Mouse (Mus musculus): ENCODE measurements around the gene Ocrl. TPM values are rescaled to one million over a fixed set of nuclear protein-coding genes. Genes with fewer than 3 reads are reported as not detected.

The Ocrl gene
- polyA plus RNA-seq, 1 experiment from 2014 or later: 22.5 TPM

- H3K4me1 ChIP-seq (ENCODE audit: control insufficient read depth, insufficient read depth, low read length): no peaks in the 10 kb centered on the region
- WGBS: 95% methylated on average over 3 of the region's 3 CpGs
- H3K36me3 ChIP-seq (ENCODE audit: control insufficient read depth, insufficient read depth, low read length): no peaks in the 10 kb centered on the region
- H3K4me2 ChIP-seq (ENCODE audit: low read length): no peak overlapping the region
- no peaks in the 10 kb centered on the region for H3K9me3 ChIP-seq (replicated peaks; ENCODE audit: control insufficient read depth, low read length)
- no peaks in the 10 kb centered on the region for H3K27me3 ChIP-seq (replicated peaks; ENCODE audit: control insufficient read depth, insufficient read depth, low read length)
- H3K4me3 ChIP-seq (ENCODE audit: low read depth, low read length): no peak overlapping the region
- ATAC-seq: no peak
- no peak for DNase-seq (ENCODE audit: low spot score)
- no peak overlapping the region for H3K9ac ChIP-seq (ENCODE audit: low read length)
- H3K27ac ChIP-seq (ENCODE audit: low read depth, low read length): no peak overlapping the region
These were observed 50.4 kb downstream of the Ocrl start for GRCm38 (mm10) chrX:47962579-47962978.

GRCm38 (mm10) chrX:47970371-47970770, 58.2 kb downstream of the Ocrl start:
- DNase-seq (ENCODE audit: low spot score) (no peak), ATAC-seq (no peak)
- H3K9me3 ChIP-seq (replicated peaks; ENCODE audit: control insufficient read depth, low read length): no peaks in the 10 kb centered on the region
- H3K4me3 ChIP-seq (ENCODE audit: low read depth, low read length): no peak overlapping the region
- H3K27me3 ChIP-seq (replicated peaks; ENCODE audit: control insufficient read depth, insufficient read depth, low read length): no peaks in the 10 kb centered on the region
- no peaks in the 10 kb centered on the region for H3K4me1 ChIP-seq (ENCODE audit: control insufficient read depth, insufficient read depth, low read length)
- H3K36me3 ChIP-seq (ENCODE audit: control insufficient read depth, insufficient read depth, low read length): no peaks in the 10 kb centered on the region
- no peak overlapping the region for H3K27ac ChIP-seq (ENCODE audit: low read depth, low read length)
- 91% methylated on average over 4 of the region's 4 CpGs for WGBS
- no peak overlapping the region for H3K4me2 ChIP-seq (ENCODE audit: low read length)
- H3K9ac ChIP-seq (ENCODE audit: low read length): no peak overlapping the region

- Histone ChIP-seq H3K27ac (ENCODE audit: low read depth, low read length) (no peak overlapping the region), H3K4me2 (ENCODE audit: low read length) (no peak overlapping the region), H3K9ac (ENCODE audit: low read length) (no peak overlapping the region), H3K4me1 (ENCODE audit: control insufficient read depth, insufficient read depth, low read length) (no peaks in the 10 kb centered on the region), H3K27me3 (replicated peaks; ENCODE audit: control insufficient read depth, insufficient read depth, low read length) (no peaks in the 10 kb centered on the region), H3K9me3 (replicated peaks; ENCODE audit: control insufficient read depth, low read length) (no peaks in the 10 kb centered on the region), H3K4me3 (ENCODE audit: low read depth, low read length) (no peak overlapping the region), H3K36me3 (ENCODE audit: control insufficient read depth, insufficient read depth, low read length) (no peaks in the 10 kb centered on the region)
- WGBS: 91% methylated on average over 3 of the region's 3 CpGs
- ATAC-seq (no peak), DNase-seq (ENCODE audit: low spot score) (no peak)
These were observed 58.7 kb downstream of the Ocrl start for GRCm38 (mm10) chrX:47970864-47971263.

DNA sequence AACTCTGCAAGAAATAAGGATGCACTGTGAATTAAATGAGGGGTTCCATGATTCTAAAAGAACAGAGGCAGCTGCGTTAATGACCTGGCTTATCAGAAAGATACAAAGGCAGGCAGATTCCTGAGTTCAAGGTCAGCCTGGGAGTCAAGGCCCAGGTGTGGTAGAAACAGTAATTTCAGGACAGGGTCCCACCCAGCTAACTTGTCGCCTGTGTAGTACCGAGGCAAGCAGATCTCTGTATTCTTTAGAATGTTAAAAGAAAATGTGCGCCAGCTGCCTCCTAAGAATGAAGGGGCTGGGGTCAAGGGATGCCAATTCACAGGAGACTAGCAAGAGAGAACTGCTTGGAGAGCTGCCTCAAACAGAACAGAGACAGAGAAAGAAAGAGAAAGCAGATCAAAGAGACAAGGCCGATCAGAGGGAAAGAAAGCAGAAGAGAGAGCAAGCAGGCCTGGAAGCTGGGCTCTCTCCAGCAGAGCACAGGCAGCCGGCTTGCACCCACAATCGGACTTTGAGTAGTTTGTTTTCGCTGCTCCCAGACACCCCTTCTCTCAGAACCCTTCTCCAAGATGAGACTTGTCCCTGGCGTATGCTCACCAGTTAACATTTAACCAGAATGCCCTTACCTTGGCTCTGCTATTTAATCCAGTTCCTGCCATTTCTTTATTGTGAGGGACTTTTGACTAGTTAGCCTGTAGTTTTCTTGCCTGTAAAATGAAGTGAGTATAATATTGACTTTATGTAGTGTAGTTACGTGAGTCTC, 59.4 kb downstream of the Ocrl start:
- H3K9me3 ChIP-seq (replicated peaks; ENCODE audit: control insufficient read depth, low read length): no peaks in the 10 kb centered on the region
- no peaks in the 10 kb centered on the region for H3K4me1 ChIP-seq (ENCODE audit: control insufficient read depth, insufficient read depth, low read length)
- no peak overlapping the region for H3K9ac ChIP-seq (ENCODE audit: low read length)
- ATAC-seq (no peak), DNase-seq (ENCODE audit: low spot score) (no peak)
- H3K27ac ChIP-seq (ENCODE audit: low read depth, low read length): no peak overlapping the region
- H3K27me3 ChIP-seq (replicated peaks; ENCODE audit: control insufficient read depth, insufficient read depth, low read length): no peaks in the 10 kb centered on the region
- WGBS: 74% methylated on average over 10 of the region's 10 CpGs
- H3K36me3 ChIP-seq (ENCODE audit: control insufficient read depth, insufficient read depth, low read length): no peaks in the 10 kb centered on the region
- no peak overlapping the region for H3K4me2 ChIP-seq (ENCODE audit: low read length)
- no peak overlapping the region for H3K4me3 ChIP-seq (ENCODE audit: low read depth, low read length)

GRCm38 (mm10) chrX:47976551-47976950, 64.4 kb downstream of the Ocrl start:
- H3K36me3 ChIP-seq (ENCODE audit: control insufficient read depth, insufficient read depth, low read length): no peaks in the 10 kb centered on the region

DNA sequence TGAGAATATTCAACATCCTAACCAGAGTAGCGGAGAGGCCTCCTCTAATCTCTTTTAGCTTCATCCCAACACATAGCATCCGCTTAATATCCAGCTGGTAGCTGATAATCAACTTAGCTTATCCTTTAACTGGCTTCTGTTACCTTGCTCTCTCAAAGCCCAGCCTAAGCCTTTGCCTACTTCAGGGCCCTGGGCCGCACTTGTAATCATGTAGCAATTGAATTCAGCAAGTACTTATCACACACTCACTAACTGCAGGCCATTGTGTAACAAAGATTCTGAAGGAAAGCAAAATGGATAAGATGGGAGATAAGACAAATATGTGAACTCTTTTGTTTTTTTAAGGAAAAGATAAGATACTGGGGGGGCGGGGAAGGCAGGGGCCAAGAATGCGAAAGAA, 64.9 kb downstream of the Ocrl start:
- no peak overlapping the region for H3K27ac ChIP-seq (ENCODE audit: low read depth, low read length)
- H3K36me3 ChIP-seq (ENCODE audit: control insufficient read depth, insufficient read depth, low read length): no peaks in the 10 kb centered on the region
- H3K4me3 ChIP-seq (ENCODE audit: low read depth, low read length): no peak overlapping the region
- DNase-seq (ENCODE audit: low spot score) (no peak), ATAC-seq (no peak)
- H3K4me1 ChIP-seq (ENCODE audit: control insufficient read depth, insufficient read depth, low read length): no peaks in the 10 kb centered on the region
- no peaks in the 10 kb centered on the region for H3K9me3 ChIP-seq (replicated peaks; ENCODE audit: control insufficient read depth, low read length)
- no peak overlapping the region for H3K9ac ChIP-seq (ENCODE audit: low read length)
- WGBS: 87% methylated on average over 5 of the region's 5 CpGs
- H3K27me3 ChIP-seq (replicated peaks; ENCODE audit: control insufficient read depth, insufficient read depth, low read length): no peaks in the 10 kb centered on the region
- no peak overlapping the region for H3K4me2 ChIP-seq (ENCODE audit: low read length)

More at GRCm38 (mm10) chrX:47976551-47976950, 64.4 kb downstream of the Ocrl start:
- Histone ChIP-seq H3K4me3 (ENCODE audit: low read depth, low read length) (no peak overlapping the region), H3K9me3 (replicated peaks; ENCODE audit: control insufficient read depth, low read length) (no peaks in the 10 kb centered on the region), H3K4me1 (ENCODE audit: control insufficient read depth, insufficient read depth, low read length) (no peaks in the 10 kb centered on the region), H3K9ac (ENCODE audit: low read length) (no peak overlapping the region), H3K27ac (ENCODE audit: low read depth, low read length) (no peak overlapping the region), H3K27me3 (replicated peaks; ENCODE audit: control insufficient read depth, insufficient read depth, low read length) (no peaks in the 10 kb centered on the region), H3K4me2 (ENCODE audit: low read length) (no peak overlapping the region)
- ATAC-seq (no peak), DNase-seq (ENCODE audit: low spot score) (no peak)
- 83% methylated on average over 4 of the region's 4 CpGs for WGBS

- peak; percentile 75 for DNase-seq (ENCODE audit: low spot score)
- Histone ChIP-seq H3K36me3 (ENCODE audit: control insufficient read depth, insufficient read depth, low read length) (no peaks in the 10 kb centered on the region), H3K4me3 (ENCODE audit: low read depth, low read length) (peak overlapping the region; percentile 14; the same call in 1 of the 2 replicates), H3K27ac (ENCODE audit: low read depth, low read length) (no peak overlapping the region), H3K9ac (ENCODE audit: low read length) (no peak overlapping the region), H3K4me2 (ENCODE audit: low read length) (peak overlapping the region; percentile 40), H3K9me3 (replicated peaks; ENCODE audit: control insufficient read depth, low read length) (no peaks in the 10 kb centered on the region), H3K4me1 (ENCODE audit: control insufficient read depth, insufficient read depth, low read length) (no peaks in the 10 kb centered on the region), H3K27me3 (replicated peaks; ENCODE audit: control insufficient read depth, insufficient read depth, low read length) (no peaks in the 10 kb centered on the region)
- ATAC-seq: 0 out of 2 replicates have a peak, but pooled peaks have one; percentile 32
- 28% methylated on average over 19 of the region's 19 CpGs for WGBS
These were observed 72.9 kb downstream of the Ocrl start for GRCm38 (mm10) chrX:47985000-47985619.

DNA sequence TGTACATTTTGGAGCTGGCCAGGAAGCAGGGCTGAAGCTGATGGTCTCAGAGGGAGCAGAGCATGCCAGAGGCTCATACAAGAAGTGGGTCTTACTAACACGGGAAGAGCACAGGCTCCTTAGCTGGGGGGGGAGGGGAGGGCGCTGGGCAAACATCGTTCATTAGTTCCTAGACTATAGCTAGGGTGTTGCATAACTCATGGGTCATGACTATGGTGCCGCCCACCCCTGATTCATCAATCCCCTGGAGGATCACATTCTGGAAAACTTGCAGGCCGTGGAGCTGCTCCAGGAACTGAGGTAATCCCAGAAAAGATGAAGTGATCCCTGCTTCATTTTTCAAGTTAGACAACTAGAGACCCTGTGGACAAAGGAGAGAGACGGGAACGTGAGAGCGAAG, 75.8 kb downstream of the Ocrl start:
- no peak for ATAC-seq
- Histone ChIP-seq H3K27ac (ENCODE audit: low read depth, low read length) (no peak overlapping the region), H3K4me2 (ENCODE audit: low read length) (no peak overlapping the region), H3K9ac (ENCODE audit: low read length) (no peak overlapping the region), H3K9me3 (replicated peaks; ENCODE audit: control insufficient read depth, low read length) (no peaks in the 10 kb centered on the region), H3K4me1 (ENCODE audit: control insufficient read depth, insufficient read depth, low read length) (no peaks in the 10 kb centered on the region), H3K27me3 (replicated peaks; ENCODE audit: control insufficient read depth, insufficient read depth, low read length) (no peaks in the 10 kb centered on the region), H3K4me3 (ENCODE audit: low read depth, low read length) (no peak overlapping the region), H3K36me3 (ENCODE audit: control insufficient read depth, insufficient read depth, low read length) (no peaks in the 10 kb centered on the region)
- 82% methylated on average over 8 of the region's 8 CpGs for WGBS
- no peak for DNase-seq (ENCODE audit: low spot score)

GRCm38 (mm10) chrX:47992606-47993005, 80.4 kb downstream of the Ocrl start:
- Histone ChIP-seq H3K4me3 (ENCODE audit: low read depth, low read length) (no peak overlapping the region), H3K9ac (ENCODE audit: low read length) (no peak overlapping the region), H3K27me3 (replicated peaks; ENCODE audit: control insufficient read depth, insufficient read depth, low read length) (no peaks in the 10 kb centered on the region), H3K4me2 (ENCODE audit: low read length) (no peak overlapping the region), H3K27ac (ENCODE audit: low read depth, low read length) (no peak overlapping the region), H3K9me3 (replicated peaks; ENCODE audit: control insufficient read depth, low read length) (no peaks in the 10 kb centered on the region), H3K4me1 (ENCODE audit: control insufficient read depth, insufficient read depth, low read length) (no peaks in the 10 kb centered on the region), H3K36me3 (ENCODE audit: control insufficient read depth, insufficient read depth, low read length) (no peaks in the 10 kb centered on the region)
- DNase-seq (ENCODE audit: low spot score) (peak; percentile 78), ATAC-seq (peak; percentile 77)
- 25% methylated on average over 8 of the region's 8 CpGs for WGBS

Data from forebrain, embryonic 14.5 days (tissue).